Mouse (Mus musculus): ENCODE data around the gene Fscn2.

Gene Fscn2

DNA sequence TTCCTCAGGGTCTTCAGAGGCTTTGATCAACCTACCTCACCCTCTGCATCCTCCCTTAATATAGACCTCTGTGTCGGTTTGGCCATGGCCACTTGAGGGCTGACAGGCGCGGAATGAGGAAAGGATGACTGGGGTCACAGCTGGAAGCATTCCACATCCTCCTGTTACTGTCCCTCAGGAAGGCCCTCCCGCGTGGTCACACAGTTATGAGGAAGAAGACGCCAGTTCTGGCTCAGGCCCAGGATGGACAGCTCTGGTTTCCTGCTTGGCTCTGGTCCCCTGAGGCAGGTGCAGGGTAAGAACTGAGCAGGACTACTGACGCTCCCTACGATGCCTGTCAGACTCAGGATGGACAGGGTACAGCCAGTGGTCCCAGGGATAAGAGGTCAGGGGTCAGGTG is 1.3 kb upstream of the Fscn2 start:
- no peak for DNase-seq

DNA sequence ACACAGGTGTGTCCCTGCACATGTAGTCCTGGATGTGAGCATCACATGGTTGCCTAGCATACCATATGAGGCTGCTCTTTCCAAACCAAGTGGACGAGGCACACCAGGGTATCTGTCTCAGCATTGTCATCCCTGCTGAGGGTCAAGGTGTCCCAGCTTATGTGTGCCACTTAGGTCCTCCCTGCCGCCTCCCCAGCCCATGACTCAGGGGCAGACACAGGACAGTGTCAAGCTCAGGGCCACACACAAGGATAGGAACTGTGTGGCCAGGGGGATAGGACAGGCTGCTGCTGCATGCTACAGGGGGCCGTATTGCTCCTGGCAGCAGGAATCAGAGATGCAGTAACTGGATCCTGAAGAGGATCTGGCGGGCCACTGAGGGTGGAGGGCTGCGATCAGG is 579 bp upstream of the Fscn2 start:
- DNase-seq = no peak

DNA sequence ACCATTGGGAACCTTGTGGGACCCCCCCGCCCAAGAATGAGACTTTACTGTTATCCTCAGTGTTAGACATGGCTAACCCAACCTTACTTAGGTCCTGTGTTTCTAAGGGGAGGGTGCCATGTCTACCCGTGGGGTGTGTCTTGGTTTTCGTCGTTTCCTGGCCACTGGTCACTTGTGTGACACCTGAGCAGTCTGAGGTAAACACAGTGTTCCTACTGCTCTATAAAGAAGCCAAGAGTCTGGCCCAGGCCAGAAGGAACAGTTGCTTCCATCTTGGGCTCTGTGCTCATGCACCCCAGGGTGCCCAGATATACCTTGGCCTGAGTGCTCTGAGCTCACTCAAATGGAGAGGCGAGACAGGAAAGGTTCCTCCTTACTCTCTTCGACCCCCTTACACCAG is 1.6 kb downstream of the Fscn2 start:
- no peak for DNase-seq

DNA sequence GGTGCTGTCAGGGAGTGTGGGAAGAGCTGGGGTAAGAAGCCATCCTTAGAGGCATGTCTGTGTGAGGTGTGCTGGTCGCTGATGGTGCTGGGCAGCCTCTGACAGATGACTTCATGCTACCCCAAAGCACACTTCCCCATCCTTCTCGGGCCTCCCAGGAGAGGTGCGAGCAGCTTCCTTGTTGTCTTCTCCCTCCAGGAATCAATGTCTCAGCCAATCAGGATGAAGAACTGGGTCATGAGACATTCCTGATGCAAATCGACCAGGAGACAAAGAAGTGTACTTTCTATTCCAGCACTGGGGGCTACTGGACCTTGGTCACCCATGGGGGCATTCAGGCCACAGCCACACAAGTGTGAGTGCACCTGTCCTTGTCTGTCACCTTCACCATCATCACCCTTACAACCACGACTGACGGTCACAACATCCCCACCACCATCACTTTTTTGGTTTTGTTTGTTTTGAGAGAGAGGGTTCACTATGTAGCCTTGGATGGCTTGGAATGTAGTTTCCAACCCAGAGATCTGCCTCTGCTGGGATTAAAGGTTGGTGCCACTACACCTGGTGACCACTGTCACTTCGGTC is 5.2 kb downstream of the Fscn2 start:
- DNase-seq = no peak

DNA sequence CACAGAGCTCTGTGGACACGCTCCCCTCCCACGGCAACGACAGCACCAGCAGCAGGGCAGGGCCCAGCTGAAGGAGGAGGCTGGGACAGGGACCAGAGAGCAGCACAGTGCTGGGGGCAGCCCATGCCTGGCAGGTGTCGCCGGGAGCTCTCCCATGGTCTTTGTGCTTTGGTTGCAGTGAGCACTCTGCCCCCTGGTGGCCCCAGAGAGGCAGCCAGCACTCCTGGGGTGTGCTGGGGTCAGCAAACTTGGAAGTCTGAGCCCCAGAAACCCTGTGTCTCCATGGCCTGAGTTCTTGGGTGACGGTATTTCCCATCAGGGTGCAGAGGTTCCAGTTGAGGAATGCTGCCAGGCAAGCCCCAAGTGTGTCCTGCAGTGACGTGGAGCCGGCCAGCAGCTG is 8.3 kb downstream of the Fscn2 start:
- DNase-seq = no peak

DNA sequence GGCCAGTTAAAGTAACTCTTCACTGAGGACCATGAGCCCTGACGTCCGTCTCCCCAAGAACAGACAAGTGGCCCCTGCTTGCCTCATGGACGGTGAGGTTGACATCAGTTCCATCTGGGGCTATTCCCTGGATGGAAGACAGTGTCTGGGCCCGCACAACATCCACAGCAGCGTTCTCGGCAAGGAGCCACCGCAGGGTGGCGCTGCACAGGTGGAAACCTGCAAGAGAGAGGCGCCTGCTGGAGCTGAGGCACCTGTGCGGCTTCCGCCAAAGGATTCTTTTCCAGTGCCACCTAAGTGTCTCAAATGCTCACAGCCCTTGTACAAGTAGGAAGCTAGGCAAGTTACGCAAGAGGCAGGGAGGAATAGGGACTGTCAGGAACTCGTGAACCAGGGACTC is 11.7 kb downstream of the Fscn2 start:
- no peak for DNase-seq

DNA sequence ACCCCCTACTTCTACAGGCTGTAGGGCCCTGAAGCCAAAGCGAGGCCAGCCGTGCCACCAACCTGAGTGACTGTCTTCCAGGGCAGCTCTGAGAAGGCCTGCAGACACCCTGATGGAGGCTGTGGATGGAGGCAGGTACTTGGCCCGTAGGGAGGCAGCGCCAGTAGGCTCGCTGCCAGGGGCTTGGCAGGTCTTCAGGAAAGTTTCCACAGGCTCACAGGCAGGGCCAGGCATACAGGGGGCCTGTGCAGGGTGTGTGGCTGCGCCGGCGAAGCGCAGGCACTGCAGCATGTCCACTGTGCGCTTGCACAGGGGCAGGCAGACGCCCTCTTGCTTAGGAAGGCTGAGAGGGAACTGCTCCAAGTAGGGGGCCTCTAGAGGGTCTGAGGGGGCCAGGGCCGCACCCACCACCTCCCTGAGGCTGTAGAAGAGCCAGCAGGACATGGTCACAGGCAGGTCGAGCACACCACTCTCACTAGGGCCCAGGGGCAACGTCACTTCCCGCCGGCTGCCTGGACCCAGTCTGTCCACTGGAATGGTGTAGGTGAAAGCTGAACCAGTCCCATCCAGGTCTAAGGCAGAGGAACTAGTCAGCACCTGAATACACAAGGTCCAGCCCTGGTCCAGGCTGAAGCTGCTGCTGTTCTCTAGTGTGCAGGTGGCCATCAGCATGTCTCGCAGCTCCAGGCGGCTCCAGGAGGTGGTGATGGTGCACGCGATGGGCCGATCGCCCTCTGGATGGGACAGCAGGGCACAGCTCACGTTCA is 12.7 kb downstream of the Fscn2 start:
- DNase-seq = no peak

DNA sequence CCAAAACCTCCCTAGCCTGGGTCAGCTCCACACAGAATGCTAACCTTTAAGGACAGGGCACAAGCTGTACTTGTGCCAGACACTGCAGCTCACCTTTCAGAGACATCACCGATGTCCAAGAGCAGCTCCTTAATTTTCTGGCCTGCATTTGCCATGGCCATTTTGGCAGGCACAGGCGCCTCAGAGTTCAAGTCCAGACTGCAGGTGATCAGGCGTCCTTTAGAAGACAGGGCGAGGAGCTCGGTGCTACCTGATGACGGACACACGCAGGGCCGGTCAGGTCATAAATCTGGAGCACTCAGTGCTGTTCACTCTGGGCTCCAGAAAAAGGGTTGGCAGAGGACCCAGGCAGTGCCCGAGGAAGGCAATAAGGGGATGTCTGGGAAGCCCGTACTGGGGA is 14.0 kb downstream of the Fscn2 start:
- no peak for DNase-seq

DNA sequence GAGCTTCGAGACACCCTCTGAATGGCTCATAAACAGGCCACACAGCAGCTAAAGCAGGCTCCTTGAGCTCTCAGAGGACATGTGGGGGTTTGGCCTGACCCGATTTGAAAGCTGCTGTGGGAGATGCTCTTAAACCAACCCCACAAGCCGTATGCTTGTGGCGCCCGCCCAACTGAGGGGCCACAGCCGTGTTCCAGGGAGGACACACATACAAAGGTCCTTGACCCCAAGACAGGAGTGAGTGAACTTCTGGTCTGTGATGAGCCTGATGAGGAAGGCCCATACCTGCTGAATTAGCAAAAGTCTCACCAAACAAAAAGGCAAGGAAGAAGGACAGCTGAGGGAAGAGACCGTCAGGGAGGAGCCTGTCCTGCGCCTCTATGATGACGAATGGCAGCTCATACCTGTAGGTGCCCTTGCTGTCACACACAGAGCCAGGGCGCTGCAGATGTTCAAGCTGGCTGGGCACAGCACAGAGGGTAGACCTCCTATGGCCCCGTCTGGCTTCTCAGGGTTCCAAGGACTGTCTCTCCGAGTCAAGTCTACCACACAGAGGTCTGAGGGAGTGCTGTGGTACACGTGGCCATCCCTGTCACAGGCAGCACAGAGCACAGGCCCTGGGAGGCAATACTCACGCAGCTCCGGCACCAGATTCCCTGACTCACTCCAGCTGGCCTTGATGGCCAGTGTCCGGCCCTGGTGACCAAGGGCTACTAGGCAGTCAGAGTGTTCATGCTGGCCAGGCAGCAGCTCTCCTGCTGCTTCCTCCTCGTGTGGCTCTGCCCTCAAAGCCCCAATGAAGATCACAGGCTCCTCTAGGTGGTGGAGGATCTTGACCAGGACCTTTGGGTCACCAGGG is 15.2 kb downstream of the Fscn2 start:
- DNase-seq = no peak

DNA sequence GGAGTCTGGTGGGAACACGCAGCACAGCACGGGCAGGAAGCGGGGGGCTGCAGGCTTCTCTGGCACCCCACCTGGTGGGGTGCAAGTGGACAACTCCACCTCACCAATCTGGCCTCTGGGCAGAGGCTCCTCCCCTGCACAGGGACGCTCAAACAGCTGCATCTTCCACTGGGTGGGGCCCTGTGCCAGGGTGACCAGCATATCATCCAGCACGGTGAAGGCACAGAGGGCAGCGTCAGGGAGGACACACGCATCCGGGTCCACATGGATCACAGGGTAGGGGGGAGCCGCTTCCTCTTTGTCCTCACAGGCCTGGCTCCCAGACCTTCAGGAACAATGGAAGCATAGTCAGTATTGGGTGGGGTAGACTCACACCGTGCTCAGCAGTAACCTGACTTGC is 16.0 kb downstream of the Fscn2 start:
- no peak for DNase-seq

DNA sequence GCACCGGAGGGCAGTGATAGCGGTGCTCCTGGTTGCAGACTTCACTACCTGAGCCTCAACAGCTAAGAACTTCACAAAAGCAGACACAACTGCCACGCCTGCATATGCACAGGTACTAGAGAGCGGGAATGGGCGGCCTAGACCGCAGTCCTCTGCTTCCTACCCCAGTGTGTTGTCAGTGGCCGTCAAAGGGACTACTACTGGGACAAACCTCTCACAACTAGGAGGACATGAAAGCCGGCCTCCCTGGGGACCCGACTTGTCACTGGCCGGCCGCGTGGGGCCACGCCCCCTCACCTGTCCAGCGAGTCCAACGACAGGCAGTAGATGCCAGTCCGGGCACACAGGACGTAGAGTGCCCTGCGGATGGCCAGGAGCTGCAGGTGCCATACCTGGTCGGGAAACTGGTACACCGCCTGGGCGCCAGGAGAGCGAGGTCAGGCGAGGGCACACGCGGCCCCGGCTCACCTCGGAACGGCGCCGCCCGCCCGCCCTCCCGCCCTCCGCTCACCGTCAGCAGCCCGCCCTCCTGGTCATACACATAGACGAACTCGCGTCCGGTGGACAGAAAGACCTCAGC is 16.8 kb downstream of the Fscn2 start:
- peak; percentile 54 for DNase-seq

DNA sequence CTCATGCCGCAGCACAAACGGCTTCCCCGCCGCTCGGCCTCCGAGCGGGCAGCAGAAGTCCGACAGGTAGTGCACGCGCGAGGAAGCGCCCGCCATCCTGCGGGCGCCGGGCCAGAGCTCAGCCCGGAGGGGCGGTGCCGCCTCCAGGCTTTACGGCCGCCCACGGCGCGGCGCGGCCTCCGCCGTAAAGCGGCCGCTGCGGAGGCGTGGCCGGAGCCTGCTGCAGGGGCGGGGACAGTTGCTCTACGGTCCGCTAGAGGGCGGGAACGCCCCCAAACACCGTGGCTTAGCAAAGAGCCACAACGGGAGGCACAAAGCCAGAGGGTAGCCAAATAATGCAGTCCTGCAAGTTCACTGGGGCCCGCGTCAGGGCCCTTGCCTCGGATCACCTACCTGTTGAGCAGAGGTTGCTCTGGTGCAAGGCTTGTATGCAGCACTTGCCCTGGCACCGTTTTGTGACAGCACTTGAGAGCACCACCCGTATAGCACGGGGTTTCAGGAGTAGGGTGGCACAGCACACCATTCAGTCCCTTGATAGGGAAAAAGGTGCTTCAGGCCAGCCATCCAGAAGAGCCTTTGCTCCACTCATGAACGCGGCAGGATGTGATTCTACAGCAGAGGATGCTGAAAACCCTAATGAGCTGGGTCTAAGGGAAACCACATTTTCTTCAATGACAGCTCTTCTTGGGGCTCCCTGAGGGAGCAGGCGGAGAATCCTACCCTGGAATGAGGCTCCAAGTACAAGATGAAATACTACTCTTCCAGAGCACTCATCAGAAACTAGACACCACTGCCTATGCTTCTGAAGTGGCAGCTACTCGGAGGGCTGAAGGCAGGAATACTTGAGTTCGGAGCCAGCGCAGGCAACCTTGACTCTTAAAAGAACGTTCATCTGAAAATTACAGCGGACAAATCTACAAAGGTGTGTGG is 17.5 kb downstream of the Fscn2 start, which contains the start of gene Faap100:
Gene Faap100, minus strand, starts transcription at position 154 of the 930 bp plus-strand sequence.
- DNase-seq = peak; percentile 83

DNA sequence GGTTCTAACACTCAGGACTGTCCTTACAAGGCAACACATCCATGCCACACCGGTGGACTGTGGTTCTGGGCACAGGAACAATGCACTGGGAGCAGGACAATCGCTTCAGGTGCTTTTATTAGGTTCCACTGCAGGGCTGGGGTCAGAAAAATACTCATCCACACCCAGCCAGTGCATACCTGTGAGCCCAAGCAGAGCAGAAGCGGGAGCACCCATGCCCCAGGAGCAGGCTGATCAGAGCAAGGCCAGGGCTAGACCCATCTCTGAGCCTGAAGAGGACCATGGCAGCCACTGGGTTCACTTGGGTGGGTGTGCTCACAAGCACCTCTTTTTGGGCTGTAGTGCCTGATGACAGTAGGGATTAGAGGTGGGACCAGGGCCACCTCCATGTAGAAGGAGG is 18.9 kb downstream of the Fscn2 start:
- no peak for DNase-seq

DNA sequence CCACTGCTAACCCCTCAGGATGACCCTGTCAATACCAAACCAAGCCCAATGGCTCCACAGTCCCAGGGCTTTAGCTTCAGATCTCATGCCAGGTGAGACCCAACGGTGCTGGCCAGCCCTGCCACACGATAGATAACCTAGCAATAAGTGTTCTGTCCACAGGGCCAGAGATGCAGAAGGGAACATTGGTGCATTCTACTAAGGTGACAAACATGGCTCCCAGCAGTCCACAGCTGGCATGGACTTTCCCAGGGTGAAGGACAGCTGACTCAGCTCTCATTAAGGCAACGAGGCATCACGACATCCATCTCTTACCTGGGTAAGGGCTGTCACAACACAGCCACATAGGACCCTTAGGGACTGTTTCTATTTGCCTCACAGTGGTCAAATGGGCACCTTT is 19.8 kb downstream of the Fscn2 start:
- DNase-seq = no peak

DNA sequence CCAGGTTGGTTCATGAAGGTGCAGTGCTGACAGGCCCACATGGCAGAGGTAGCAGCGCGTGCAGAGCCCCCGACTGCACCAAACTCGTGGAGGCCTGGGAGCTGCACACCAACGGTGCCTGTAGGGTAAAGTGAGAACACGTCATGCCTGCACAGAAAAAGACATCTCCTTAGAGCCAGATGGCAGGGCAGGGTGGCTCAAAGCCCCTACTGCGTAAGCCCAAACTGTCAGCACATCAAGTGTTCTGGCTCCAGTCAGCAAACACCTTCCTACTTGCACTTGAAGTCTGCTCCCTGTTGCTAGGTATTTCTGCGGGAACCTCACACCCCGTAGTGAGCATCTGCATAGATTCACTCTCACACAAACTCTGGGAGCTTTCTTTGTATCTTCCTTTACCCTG is 21.2 kb downstream of the Fscn2 start:
- DNase-seq = no peak

DNA sequence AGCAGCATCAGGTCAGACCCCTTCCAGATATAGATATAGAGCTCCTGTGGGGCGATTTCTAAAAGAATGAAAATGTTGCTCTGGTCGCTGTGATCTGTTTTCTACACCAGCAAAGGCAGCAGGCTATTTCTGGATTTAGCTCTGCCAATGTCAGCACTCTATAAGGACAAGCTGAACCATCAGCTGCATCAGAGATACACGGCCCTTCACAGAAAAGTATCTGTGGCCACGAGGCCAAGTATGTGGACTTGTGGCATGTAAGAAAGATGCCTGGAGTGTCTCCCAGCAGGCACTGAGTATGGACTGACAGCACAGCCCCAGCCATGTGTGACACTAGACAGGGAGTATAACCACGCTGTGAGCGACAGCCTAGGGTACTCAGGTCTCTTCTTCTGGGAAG is 25.3 kb downstream of the Fscn2 start:
- no peak for DNase-seq

DNA sequence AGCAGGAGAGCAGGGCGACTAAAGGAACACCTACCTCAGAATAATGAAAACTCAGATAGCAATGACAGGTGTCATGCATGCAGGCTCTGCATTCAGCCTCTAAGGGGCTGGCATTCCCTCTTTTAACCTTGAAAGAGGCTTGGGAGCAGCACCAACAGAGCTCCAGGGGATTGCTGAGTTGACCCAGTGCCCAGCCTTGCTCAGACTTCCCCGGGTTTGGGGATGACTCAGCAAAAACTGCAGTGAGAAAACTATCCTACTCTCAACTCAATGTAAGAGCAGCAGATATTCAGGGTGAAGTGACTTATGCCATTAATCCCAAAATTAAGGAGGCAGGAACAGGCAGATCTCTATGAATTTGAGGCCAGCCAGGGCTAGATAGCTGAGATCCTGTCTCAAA is 25.8 kb downstream of the Fscn2 start:
- no peak for DNase-seq

DNA sequence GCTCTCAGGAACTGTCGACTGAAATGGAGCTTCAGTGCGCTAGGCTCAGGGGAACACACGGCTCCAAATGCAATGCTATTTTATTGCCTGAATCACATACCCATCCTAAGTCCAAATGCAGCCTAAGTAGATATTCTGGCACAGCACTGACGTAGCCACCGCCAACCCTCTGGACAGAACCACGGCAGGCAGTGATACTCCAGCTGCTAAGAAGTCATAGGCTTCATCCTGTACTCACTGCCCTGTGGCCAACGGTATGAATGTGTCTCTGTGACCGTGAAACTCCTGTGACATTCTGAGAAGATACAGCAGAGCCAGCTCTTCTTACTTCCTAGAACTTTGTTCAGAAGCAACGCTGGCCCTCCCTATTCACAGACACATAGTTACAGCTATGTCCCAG is 27.2 kb downstream of the Fscn2 start:
- no peak for DNase-seq

DNA sequence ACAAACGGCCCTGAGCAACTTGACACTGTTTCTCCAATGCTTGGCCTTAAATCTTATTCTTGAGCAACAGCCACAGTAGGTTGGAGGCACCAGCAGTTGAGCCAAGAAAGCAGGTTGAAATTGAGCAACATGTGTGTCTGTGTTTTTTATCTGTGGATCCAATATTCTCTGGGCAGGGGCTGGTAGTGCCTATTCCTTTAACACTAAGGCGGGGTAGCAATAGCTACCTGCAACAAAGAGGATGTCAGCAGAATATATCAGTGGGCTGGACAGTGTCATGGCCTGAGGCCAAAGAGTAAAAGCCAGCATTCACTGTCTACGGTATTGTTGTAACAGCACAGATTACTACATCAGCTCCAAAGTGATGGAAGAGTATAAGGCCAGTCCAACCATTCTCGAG is 34.3 kb downstream of the Fscn2 start:
- DNase-seq = no peak

DNA sequence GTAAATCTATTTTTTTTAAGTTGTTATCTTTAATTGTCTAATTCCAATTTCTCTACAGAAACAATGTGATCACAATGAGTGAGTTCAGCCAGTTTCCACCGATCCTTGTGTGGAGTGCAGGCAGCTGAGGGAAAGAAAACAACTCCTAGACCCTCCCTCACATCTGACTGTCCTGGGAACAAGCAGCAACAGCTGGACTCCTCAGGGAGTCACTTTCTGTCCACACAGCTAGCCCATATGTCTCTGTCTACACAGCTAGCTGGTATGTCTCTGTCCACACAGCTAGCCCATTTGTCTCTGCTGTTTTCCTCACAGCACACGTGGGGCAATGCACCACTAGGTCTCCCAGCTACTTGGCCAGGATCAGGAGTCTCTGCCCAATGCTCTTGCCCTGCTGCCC is 36.3 kb downstream of the Fscn2 start:
- no peak for DNase-seq

DNA sequence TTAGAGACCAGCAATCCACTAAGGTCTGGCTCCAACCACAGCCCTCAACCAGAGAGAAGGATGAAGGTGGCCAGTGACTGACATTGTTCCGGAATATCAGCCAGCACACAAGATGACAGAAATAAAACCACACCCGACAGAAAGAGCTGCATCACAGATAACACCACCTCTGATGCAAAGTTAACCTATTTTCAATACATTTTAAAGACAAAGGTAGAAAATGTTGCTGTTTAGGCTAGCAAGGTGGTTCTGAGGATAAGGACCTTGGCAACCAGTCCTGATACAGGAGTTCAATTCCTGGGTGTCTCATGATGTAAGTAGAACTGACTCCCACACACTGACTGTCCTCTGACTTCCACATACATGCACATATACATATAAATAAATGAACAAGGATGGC is 38.0 kb downstream of the Fscn2 start:
- no peak for DNase-seq

DNA sequence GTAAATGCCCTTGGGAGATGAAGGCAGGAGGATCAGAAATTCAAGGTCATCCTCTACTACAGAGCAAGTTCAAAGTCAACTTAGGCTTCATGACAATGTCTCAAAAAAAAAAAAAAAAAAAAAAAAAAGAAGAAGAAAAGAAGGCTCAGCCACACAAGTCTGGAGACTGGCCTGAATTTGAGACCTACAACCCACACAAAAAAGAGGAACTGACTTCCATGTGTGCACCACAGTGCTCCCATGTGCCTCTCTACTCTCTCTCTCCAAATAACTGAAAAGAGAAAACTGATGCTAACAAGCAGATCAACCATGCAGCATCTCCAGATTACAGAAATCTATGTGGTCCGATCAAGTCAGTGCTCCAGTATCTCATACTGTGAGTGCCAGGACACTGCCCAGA is 43.5 kb downstream of the Fscn2 start:
- DNase-seq = no peak

DNA sequence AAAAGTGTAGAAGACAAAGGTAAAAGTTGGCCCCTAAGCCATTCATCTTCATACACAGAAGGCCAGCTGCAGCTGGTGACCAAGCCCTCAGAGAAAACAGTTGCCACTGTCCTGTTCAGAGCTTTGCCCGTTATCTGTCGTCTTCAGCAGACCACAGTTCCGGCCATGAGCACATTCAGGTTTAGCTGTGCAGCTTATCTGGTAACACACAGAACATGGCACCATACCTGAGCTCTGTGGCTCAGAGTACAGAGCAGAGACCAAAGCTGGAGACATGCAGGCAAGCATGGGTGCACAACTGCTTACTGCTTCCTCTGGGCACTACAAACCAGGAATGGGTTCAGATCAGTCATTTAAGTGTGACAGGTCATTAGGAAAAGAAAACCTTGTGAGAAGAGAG is 44.5 kb downstream of the Fscn2 start:
- DNase-seq = no peak
